Mouse (Mus musculus): ENCODE data around the gene Itch.
"Not testable (repeated sequence)": the region's sequence is repeated elsewhere in the genome, so short reads cannot be mapped to it uniquely, and the experiment has no call there.

Gene Itch

DNA sequence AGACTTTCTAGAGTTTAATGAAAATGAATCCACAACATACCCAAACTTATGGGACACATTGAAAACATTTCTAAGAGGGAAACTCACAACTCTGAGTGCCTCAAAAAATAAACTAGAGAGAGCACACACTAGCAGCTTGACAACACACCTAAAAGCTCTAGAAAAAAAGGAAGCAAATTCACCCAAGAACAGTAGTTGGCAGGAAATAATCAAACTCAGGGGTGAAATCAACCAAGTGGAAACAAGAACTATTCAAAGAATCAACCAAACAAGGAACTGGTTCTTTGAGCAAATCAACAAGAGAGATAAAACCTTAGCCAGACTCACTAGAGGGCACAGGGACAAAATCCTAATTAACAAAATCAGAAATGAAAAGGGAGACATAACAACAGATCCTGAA, 16.0 kb downstream of the Itch start:
- DNase-seq (ENCODE audit: low read depth, low spot score): not testable (repeated sequence)

DNA sequence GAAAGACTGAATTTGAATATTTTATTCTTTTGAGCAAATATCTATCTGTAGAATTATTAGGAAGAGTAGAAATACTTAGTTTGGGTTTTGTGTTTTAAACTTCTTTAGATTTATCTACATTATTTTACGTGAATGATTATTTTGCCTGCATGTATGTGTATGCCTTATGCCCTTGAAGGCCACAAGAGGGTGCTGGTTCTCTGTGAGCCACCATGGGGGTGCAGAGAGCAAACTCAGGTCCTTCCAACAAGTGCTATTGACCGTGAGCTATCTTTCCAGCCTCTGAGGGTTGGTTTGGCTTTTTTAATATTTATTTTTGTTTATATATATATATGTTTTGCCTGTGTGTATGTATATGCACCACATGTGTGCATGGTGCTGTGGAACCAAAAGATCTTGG, 74.1 kb downstream of the Itch start:
- no peak for DNase-seq (ENCODE audit: low read depth, low spot score)

DNA sequence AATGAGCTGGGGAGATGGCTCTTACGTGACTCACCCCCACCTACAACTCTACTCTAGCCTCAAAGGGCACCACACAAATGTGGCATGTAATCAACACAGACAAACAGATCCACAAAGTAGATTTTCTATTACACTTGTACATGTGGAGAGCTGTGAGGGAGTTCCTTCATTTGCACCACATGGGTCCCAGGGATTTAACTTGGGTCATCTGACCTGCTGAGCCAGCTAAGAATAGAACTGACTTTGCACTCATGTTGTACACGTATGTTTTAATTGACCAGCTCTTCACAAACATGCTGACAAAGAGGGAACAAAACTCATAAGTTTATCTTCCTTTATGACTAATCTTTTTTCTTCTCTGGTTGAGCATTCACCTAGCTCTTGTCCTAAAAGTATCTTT, 89.8 kb downstream of the Itch start:
- DNase-seq (ENCODE audit: low read depth, low spot score): no peak

DNA sequence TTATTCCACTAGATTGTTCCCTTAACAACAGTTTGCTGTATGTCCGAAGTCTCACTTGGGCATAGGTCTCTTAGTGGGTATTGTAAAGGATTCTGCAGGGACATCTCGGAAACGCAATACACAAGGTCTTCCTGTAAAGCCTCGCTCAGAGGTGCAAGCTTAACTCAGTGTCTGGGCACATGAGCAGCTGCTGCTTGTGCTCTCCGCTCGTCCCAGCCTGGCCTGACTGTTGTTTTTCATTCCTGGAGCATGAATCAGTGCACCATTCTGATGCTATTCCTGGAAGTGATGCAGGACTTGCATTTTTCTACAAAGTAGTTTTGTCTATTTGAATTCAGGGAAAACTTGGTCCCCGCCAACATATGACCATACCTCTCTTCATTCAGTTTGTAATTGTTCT, 91.4 kb downstream of the Itch start:
- DNase-seq (ENCODE audit: low read depth, low spot score): no peak

DNA sequence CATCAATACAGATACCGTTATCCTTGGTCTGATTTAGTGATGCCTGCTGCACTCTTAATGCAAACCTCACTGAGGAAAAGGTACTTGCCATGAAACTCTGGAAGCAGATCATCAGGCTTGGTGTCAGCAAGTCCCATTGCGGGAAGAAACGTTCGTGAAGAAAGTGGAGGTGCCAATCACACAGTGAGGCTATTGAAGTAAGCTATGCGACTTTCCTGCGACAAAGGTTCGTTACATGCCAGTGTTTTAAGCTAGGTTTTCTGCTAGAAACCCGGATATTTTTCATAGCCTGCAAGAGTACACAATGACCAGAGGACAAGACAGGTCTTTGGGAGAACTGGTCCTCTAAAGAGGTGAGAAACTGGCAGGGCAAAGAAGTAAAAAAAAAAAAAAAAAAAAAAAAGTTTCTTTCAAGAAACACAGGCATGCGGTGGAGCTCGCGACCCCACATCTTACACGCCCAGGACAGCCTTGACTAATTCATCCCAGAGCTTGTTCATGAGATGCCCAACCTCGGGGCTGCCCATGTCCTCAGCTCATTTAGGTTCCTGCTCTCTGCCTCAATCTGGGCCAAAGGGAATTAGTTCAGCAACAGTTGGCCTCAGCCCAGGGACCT, 102.5 kb downstream of the Itch start:
- no peak for DNase-seq (ENCODE audit: low read depth, low spot score)

DNA sequence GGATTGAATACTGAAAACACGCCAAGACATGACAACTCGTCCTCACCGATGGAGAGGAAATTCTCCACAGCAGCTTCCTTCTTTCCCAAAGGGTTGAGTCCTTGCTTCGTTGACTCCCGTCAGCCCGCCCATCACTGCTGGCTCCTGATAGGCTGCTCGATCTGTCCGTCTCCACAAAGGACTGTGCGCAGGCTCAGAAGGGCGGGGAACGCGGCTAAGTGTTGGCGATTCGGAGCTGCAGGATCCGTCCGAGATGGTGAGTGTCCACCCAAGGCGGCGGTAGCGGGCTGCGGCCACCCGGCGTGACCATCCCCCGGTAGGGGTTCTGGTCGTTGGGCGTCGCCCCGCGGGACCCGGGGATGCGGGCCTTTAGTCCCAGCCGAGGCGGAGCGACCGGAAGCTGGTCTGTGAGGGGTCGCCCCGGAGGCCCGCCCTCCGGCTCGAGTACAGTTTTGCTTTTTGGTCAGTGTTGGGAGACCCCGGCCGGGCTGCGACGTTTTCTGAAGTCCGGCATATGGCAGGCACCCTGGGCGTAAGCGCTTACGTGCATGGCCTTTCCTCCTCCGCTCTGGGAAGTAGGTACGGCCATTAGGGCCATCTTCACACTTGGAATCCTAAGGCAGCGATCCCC, 103.2 kb downstream of the Itch start, which contains the start of gene Dynlrb1:
Gene Dynlrb1 (plus strand): TSS at position 172 of the 631 bp plus-strand sequence.
- peak; percentile 95 for DNase-seq (ENCODE audit: low read depth, low spot score)

DNA sequence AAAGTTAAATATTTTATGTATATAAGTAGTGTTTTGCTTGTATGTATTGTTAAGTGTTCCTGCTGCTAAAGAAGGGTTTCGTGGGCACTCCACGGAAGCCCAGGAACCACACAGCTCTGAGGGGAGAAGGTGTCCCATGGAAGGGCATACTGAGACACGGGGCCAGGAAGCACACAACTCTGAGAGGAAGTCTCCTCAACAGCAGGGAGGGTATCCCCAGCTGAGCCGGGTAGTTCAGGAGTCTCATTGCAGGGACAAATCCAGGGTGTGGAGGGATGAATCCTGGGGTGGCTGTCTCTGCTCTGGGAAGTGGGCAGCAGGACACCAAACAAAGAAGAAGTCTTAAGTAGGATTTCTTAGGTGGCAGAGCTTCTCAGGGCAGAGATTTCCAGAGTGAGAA, 104.0 kb downstream of the Itch start:
- DNase-seq (ENCODE audit: low read depth, low spot score): no peak

DNA sequence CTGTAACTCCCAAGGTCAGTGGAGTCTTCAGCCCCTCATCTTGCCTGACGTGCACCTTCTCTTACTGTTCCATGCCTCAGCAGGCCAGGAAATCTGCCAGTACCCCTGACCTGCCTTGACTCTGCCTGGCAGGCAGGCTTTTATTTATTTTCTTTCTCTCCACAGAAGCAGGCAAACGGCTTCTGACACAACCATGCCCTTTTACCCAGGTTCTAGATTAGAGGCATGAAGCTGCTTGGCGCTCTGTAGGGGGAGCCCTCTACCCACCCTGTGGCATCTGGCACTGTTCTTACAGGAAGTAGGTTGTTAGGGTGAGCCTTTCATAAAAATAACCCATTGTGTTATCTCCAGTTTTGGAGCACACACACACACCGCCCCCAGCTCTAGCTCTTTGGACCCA, 107.6 kb downstream of the Itch start:
- DNase-seq (ENCODE audit: low read depth, low spot score): no peak

DNA sequence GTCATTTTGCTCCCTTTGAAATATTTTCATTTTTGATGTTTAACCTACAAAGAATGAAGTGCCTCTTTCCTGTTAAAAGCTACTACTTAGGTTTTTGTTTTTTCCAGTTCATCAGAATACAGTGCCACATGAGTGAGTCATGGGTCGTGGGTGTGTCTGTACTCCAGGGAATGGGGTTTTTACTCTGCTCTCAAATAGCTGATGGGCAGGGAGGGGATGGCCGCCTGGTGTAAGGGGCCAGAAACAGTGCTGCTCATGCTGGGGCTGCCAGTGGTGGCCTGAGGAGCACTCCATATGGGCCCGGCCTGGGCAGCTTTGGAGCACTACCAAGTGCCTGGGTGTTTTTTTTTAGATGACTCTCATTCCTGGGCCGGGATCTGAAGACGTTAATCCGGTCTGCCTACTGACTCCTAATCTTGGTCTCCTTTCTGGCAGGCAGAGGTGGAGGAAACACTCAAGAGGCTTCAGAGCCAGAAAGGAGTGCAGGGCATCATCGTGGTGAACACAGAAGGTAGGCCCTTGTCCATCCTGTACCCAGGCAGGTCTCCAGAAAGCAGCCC, 109.1 kb downstream of the Itch start:
- DNase-seq (ENCODE audit: low read depth, low spot score): no peak

DNA sequence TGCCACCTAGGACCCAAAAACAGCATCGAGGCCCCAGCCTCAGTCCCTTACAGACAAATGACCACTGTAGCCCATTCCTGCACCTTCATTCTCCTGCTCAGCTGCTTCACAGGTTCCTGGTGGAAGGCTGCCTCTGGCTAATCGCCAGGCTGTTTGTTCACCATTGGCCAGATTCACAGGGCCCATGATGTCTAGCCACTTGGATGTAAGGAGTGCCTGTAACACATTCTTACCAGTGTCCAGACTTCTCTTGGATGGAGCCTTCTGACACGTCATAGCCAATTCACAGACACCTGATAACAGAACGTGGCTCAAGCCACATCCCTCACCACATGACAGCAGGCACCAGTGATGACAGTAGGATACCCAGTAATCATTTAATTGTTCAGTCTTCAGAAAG, 112.9 kb downstream of the Itch start:
- no peak for DNase-seq (ENCODE audit: low read depth, low spot score)

DNA sequence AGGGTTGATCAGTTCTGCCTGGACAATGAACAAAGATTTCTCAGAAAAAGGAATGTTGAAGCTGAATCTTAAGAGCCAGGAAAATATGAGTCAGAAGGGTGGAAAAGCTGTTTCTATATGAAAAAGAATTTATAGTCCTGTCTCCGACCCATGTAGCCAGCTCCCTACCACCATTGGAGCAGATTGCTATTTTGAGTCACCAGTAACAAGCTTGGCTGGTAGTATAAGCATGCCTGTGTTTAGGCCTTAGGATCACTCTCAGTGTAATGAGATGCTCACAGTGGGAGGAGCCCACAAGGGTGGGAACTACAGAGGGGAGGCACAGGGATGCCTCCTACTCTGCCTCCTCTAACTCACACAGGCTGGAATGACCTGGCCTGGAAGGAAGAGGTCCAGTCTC, 114.9 kb downstream of the Itch start:
- no peak for DNase-seq (ENCODE audit: low read depth, low spot score)

DNA sequence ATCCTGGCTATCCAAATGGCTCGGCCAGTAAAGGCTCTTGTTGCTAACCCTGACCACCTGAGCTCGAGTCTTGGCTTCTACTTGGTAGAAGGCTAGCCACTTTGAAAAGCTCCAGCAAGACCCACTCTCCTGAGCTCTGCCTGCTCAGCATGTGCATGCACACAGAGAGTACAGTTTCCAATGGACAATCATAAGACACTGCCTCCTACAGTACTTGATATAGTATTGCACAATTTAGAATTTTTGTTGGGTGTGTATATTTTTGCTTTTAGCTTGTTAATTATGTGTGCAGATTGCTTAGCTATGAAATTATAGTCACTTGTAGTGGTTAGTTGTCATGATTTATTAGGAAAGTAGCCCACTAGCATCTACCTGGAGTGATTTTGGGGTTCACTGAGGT, 115.4 kb downstream of the Itch start:
- DNase-seq (ENCODE audit: low read depth, low spot score): no peak

DNA sequence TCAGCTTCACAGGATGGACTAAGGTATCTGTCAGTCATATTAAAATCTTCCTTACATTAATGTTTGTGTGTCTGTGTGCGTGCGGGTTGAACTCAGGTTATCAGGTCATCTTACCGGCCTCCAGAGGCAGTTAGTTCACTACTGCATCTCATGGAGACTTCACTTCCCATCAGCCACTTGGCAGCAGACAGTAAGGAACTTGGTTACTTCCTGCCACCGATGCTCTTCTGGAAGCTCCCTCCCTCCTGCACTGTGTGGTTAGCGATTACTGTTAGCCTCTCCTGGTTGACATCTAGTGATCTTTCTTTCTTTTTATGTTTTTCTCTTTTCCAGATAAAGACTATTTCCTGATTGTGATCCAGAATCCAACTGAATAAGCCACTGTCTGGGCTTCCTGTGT, 116.3 kb downstream of the Itch start:
- no peak for DNase-seq (ENCODE audit: low read depth, low spot score)

DNA sequence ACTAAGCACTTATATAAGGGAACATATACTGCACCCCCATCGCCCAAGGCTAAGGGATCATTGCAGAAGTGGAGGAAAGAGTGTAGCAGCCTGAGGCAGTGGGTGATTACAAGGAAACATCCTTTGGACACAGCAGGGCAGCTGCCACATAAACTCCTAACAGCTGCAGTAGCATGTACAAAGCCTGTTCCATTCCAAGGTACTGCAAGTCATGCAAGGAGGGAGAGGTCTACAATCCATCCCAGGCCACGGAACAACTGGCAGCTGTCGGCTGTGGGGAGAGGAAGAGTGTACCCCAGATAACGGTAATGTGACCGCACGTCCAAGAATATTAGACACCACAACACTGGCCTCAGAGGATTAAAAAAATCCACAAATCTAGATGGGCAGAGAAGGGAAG, 132.2 kb downstream of the Itch start:
- DNase-seq (ENCODE audit: low read depth, low spot score): no peak

DNA sequence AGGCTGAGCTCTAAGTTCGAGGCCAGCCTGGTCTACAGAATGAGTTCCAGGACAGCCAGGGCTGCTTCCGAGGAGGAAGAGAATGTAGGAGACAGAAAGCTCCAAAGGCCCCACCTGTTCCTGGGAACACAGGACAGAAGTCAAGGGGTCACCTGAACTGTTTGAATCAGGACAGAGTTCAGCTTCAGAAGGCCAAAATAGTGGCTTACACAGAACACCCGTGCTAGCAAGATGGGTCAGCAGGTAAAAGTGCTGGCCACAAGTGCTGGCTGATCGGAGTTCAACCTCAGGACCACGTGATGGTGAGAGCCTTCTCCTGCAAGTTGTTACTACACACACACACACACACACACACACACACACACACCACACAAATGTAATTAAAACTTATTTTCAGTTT, 133.6 kb downstream of the Itch start:
- no peak for DNase-seq (ENCODE audit: low read depth, low spot score)

DNA sequence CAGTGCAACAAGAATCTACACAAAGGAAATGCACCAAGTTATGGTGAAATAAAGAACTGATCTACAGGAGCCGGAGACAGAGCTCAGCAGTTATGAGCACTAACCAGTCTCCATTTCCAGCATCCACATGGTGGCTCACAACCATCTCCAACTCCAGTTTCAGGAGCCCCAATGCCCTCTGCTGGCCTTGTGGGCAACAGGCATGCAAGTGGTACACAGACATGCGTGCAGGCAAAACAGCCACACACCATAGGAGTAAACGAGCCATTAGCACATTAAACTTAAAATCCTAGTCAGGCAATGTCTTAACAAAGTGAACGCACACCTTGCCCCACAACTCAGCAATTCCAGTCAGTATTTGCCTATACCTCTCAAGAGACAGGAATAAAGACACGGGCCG, 138.6 kb downstream of the Itch start:
- DNase-seq (ENCODE audit: low read depth, low spot score): no peak

DNA sequence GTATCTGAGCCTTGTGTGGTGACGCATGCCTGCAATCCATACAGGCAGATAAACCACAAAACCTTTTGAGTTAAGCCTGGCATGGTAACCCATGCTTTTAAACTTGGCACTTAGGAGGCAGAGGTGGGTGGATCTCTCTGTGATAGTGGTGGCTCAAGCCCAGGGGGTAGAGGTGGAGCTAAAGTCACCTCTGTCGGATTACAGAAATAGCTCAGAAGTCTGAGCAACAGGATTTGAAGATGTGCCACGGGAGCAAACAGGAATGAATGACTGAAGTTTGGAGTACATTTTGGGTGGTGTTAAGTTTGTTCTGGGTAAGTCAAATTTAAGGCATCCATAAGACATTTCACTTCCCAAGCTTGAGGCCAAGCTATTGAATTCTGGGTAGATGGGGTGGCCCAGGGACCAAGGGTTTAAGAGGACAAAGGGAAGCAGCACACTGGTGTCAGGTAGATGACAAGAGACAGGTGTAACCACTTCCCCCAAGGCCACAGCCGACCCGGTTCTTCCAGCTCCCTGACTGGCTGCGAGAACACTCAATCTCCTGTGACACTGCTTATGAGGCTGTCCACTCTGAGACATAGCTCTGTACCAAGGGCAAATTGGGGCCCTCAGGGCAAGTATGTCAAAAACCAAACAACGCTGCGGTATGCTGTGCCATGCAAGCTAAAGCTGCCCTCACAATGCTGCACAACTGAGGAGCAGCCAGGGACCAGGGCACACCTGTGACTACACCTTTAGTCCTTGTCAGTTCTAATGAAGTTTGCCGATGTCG, 139.3 kb downstream of the Itch start:
- DNase-seq (ENCODE audit: low read depth, low spot score): no peak

DNA sequence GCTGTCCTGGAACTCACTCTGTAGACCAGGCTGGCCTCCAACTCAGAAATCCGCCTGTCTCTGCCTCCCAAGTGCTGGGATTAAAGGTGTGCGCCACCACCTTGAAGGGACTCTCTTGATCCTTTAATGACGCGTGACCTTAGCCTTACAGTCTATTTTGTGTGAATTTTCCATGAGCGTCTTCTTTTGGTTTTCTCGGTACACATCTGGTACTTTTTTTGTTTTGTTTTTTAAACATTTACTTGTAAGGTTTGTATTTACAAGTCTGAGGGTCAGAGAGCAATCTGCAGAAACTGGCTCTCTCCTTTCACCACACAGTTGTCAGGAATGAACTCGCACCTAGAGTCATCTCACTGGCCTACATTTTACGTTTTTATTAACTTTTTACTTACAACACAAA, 140.3 kb downstream of the Itch start:
- DNase-seq (ENCODE audit: low read depth, low spot score): no peak

DNA sequence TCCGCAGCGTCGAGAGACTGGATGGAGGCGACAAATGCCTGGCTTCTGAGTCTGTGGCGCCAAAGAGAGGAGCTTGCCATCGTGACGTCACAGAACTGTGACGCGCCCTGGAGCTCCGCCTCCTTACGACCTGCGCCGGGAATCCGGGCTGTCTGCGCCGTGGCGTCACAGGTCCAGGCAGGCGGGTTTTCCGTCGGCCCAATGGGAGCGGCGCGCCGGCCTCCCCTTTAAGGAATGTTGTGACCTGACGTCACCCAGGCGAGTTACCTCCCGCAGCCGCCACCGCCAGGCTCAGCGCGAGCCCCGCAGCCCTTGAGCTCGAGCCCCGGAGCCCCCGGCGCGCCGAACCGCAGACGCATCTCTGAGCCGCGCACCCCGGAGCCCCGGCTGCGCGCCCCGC, 142.9 kb downstream of the Itch start, which contains the start of gene Map1lc3a:
Gene Map1lc3a (plus strand): TSS at position 103 of the 400 bp plus-strand sequence.
- DNase-seq (ENCODE audit: low read depth, low spot score): peak; percentile 85

All from brain, embryonic 18.5 days (tissue).